Comparison of ENCODE assay signal across 8 mouse cellular contexts in the genomic region with DNA sequence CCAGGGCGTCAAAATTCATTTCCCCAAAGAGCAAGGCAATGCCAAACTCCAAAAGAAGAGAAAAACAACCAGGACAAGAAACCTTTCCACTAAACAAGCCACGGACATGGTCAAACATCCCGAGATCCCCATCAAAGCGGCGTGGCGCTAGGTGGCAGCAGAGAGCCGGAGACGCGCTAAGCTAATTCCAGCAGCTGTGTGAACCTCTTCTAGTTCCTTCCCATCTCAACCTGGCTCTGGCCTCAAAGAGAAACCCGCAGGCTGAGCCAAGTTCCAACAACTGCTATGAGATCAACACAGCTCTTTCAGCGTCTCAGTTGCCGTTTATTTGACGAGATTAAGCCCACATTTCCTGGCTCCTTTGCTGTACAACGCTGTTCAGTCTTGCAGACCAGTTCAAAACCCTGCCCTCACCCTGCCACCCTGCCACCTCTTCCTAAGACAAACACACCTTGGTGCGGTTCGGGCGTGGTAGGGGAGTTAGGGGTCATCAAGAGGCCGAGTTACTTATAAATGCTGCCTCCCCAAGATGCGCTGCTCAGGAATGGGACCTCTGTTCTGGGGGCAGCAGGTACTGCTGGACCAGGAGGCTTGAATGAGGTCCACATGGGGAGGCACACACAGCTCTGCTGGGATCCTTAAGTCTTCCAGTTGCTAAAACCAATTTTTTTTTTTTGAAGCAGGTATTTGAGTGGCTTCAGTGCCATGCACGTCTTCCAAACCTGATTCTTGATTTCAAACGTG. TPM values are rescaled to one million over a fixed set of nuclear protein-coding genes. Genes with fewer than 3 reads are reported as not detected.
DNase-seq lines count a peak whose midpoint lies in the region; ATAC-seq and TF ChIP-seq lines count a peak whose summit lies in the region.

No protein-coding gene starts in this region.

- H3K4me1 ChIP-seq in kidney, embryonic 15.5 days: peaks cover 7% of the 10 kb centered on the region
- H3K4me1 ChIP-seq in limb, embryonic 12.5 days (replicated peaks): no peaks in the 10 kb centered on the region

- TF ChIP-seq POLR2A in myocyte (IDR thresholded peaks at IDR 0.05; ENCODE audit: insufficient read length, low read depth): no peak

- H3K9me3 ChIP-seq in kidney, embryonic 15.5 days (replicated peaks): no peaks in the 10 kb centered on the region
- no peaks in the 10 kb centered on the region for H3K9me3 ChIP-seq in limb, embryonic 12.5 days

- no peak overlapping the region for H3K27ac ChIP-seq in kidney, embryonic 15.5 days
- H3K27ac ChIP-seq in limb, embryonic 12.5 days: no peak overlapping the region

- H3K4me3 ChIP-seq in kidney, embryonic 15.5 days (replicated peaks): no peak overlapping the region
- H3K4me3 ChIP-seq in limb, embryonic 12.5 days (replicated peaks): no peak overlapping the region
- H3K4me3 ChIP-seq in myocyte: no peak overlapping the region

- ATAC-seq in kidney, embryonic 15.5 days (replicated peaks; ENCODE audit: low FRiP score): no peak
- 0 out of 2 replicates have a peak, but pooled peaks have one; percentile 42 for ATAC-seq in limb, embryonic 12.5 days (ENCODE audit: insufficient number of reproducible peaks, insufficient read depth, low FRiP score, low TSS enrichment, low read depth)

- H3K27me3 ChIP-seq in kidney, embryonic 15.5 days: peaks cover 15% of the 10 kb centered on the region; the same call in 1 of the 2 replicates
- no peaks in the 10 kb centered on the region for H3K27me3 ChIP-seq in limb, embryonic 12.5 days
- peaks cover 12% of the 10 kb centered on the region for H3K27me3 ChIP-seq in myocyte (ENCODE audit: control insufficient read depth, insufficient read depth, insufficient read length)

- no peaks in the 10 kb centered on the region for H3K36me3 ChIP-seq in kidney, embryonic 15.5 days
- H3K36me3 ChIP-seq in limb, embryonic 12.5 days: no peaks in the 10 kb centered on the region
- H3K36me3 ChIP-seq in myocyte (ENCODE audit: control insufficient read depth, insufficient read depth): no peaks in the 10 kb centered on the region

- H3K9ac ChIP-seq in kidney, embryonic 15.5 days: no peak overlapping the region
- H3K9ac ChIP-seq in limb, embryonic 12.5 days (replicated peaks): no peak overlapping the region

- DNase-seq in kidney, adult 11 months: peak; percentile 47
- peak; percentile 82 to 91 for DNase-seq in cerebellum, postnatal 25 days
- peak; percentile 74 for DNase-seq in gastrocnemius, adult 18-20 months (ENCODE audit: low spot score)
- DNase-seq in kidney, adult 8-10 months: peak; percentile 56 to 83
- peak; percentile 52 to 85 for DNase-seq in spleen, postnatal 4 days (ENCODE audit: low spot score in 2 of 2)

- no peaks in the 10 kb centered on the region for H3K79me2 ChIP-seq in myocyte (ENCODE audit: control insufficient read depth, insufficient read depth)

- 22% methylated on average over 21 of the region's 21 CpGs for WGBS in kidney, embryonic 15.5 days
- WGBS in limb, embryonic 12.5 days: 24% methylated on average over 21 of the region's 21 CpGs

- H3ac ChIP-seq in myocyte (ENCODE audit: control insufficient read depth, insufficient read length): no peak overlapping the region

- H3K4me2 ChIP-seq in kidney, embryonic 15.5 days: no peak overlapping the region
- no peak overlapping the region for H3K4me2 ChIP-seq in limb, embryonic 12.5 days
- H3K4me2 ChIP-seq in myocyte (ENCODE audit: low read depth): peak overlapping the region; percentile 7

TF ChIP-seq in myocyte, 11 proteins besides CTCF, POLR2A, EP300 and RAD21:
- TF ChIP-seq MYOG (IDR thresholded peaks at IDR 0.05; ENCODE audit: control insufficient read depth in 1 of 3, insufficient read depth in 1 of 3, insufficient read length in 2 of 3, low read depth in 2 of 3) (peak in 1 of 3 experiments; percentile 21), MYOD1 (IDR thresholded peaks at IDR 0.05; ENCODE audit: control insufficient read depth in 1 of 3, insufficient read length in 2 of 3, low read depth in 2 of 3) (no peak)

RNA-seq across cellular contexts. Expression of gene Kbtbd8, which starts 18.5 kb away (rescaled TPM):
- 2.6 and 3.1 TPM in 2 replicates for polyA plus RNA-seq in kidney, embryonic 15.5 days (2015; fragmentation: Nextera tagmentation; extraction: Ambion mirVana)
- total RNA-seq in gastrocnemius, adult 18-20 months (2021): 1 to 10 TPM; 4.5 to 5.0 TPM
- 4.5 and 5.1 TPM in 2 replicates for polyA plus RNA-seq in limb, embryonic 12.5 days (2016; fragmentation: Nextera tagmentation; extraction: Ambion mirVana)
- polyA plus RNA-seq in myocyte (2012; fragmentation: generic; extraction: Trizol): 0.20 TPM
